Mouse (Mus musculus): ENCODE results near the gene Hoxa7. TPM values are rescaled to one million over a fixed set of nuclear protein-coding genes. Genes with fewer than 3 reads are reported as not detected.
A peak's percentile ranks its signal among the peaks of the same experiment; 100 is the strongest.

Gene Hoxa7
- 90.8 and 110 TPM in 2 replicates for polyA plus RNA-seq (2014; fragmentation: Nextera tagmentation; extraction: Ambion mirVana)

GRCm38 (mm10) chr6:52221337-52221992, at the start of gene Hoxa7:
Gene Hoxa7 (minus strand): TSS chr6:52221854.
- Histone ChIP-seq H3K9ac (replicated peaks; ENCODE audit: low read depth, low read length) (peak within 1 kb of the TSS; percentile 98), H3K4me2 (ENCODE audit: low read depth, low read length) (peak within 1 kb of the TSS; percentile 99), H3K36me3 (ENCODE audit: control insufficient read depth, insufficient read depth, low read length) (no peaks in the 10 kb centered on the region), H3K9me3 (ENCODE audit: control insufficient read depth, low read length) (no peaks in the 10 kb centered on the region), H3K27ac (ENCODE audit: low read depth, low read length) (peak within 1 kb of the TSS; percentile 99), H3K27me3 (ENCODE audit: control insufficient read depth, insufficient read depth, low read length) (no peaks in the 10 kb centered on the region), H3K4me1 (ENCODE audit: control insufficient read depth, insufficient read depth, low read length) (peaks cover 23% of the 10 kb centered on the region), H3K4me3 (ENCODE audit: low read depth, low read length) (peak within 1 kb of the TSS; percentile 88)
- peak; percentile 20; the same call in 1 of the 2 replicates for ATAC-seq (ENCODE audit: low read depth)
- WGBS, result under 1% methylated on average over 46 of the region's 46 CpGs

GRCm38 (mm10) chr6:52270494-52271480, 49.1 kb upstream of the Hoxa7 start:
- H3K4me1 ChIP-seq (ENCODE audit: control insufficient read depth, insufficient read depth, low read length), result no peaks in the 10 kb centered on the region
- 3% methylated on average over 23 of the region's 23 CpGs for WGBS
- H3K27ac ChIP-seq (ENCODE audit: low read depth, low read length), result no peak overlapping the region
- H3K9me3 ChIP-seq (ENCODE audit: control insufficient read depth, low read length), result no peaks in the 10 kb centered on the region
- peaks cover 78% of the 10 kb centered on the region for H3K27me3 ChIP-seq (ENCODE audit: control insufficient read depth, insufficient read depth, low read length)
- peak; percentile 66 for ATAC-seq (ENCODE audit: low read depth)
- H3K4me2 ChIP-seq (ENCODE audit: low read depth, low read length), result no peak overlapping the region
- H3K36me3 ChIP-seq (ENCODE audit: control insufficient read depth, insufficient read depth, low read length), result no peaks in the 10 kb centered on the region
- no peak overlapping the region for H3K4me3 ChIP-seq (ENCODE audit: low read depth, low read length)
- H3K9ac ChIP-seq (replicated peaks; ENCODE audit: low read depth, low read length), result no peak overlapping the region

DNA sequence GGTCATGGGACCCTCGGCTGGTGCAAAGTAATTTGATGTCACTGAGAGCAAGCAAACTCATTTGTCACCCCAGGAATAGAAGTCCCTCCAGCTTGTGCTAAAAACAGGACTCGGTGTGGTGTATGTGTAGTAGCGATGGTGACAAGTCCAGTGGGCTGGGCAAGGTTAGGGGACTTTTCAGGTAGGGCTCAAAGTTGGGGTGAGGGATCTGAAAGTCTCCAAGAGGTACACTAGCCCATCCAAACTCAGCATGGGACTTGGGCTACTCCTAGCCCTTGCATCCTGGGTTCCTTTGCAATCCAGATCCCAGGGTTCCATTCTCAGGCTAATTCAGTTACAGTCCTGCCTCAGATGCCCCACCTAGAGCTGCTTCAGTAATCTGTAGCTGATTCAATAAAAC, 47.1 kb upstream of the Hoxa7 start:
- 2% methylated on average over 3 of the region's 3 CpGs for WGBS
- Histone ChIP-seq H3K36me3 (ENCODE audit: control insufficient read depth, insufficient read depth, low read length) (no peaks in the 10 kb centered on the region), H3K4me2 (ENCODE audit: low read depth, low read length) (no peak overlapping the region), H3K27me3 (ENCODE audit: control insufficient read depth, insufficient read depth, low read length) (peaks cover 77% of the 10 kb centered on the region), H3K27ac (ENCODE audit: low read depth, low read length) (no peak overlapping the region), H3K4me1 (ENCODE audit: control insufficient read depth, insufficient read depth, low read length) (no peaks in the 10 kb centered on the region), H3K4me3 (ENCODE audit: low read depth, low read length) (no peak overlapping the region), H3K9me3 (ENCODE audit: control insufficient read depth, low read length) (no peaks in the 10 kb centered on the region), H3K9ac (replicated peaks; ENCODE audit: low read depth, low read length) (no peak overlapping the region)
- ATAC-seq (ENCODE audit: low read depth), result no peak

DNA sequence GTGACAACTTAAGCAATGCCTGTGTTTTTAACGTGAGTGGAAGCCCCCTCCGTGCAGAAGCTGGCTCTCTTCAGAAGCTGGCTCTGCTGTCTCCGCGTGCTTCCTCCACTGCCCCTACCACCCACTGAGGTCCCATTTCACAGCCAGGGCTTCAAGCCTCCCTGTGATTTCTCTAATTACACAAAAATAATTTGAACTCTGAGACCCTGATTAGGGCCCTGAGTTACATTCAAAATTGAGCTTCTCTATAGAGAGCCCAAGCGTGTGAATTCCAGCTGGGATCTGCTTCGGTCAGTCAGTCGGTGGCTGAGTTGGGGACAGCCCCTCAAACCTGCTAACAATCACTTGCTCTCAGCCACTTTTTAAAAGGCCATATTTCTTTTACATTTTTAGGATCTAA, 46.7 kb upstream of the Hoxa7 start:
- Histone ChIP-seq H3K9ac (replicated peaks; ENCODE audit: low read depth, low read length) (no peak overlapping the region), H3K4me1 (ENCODE audit: control insufficient read depth, insufficient read depth, low read length) (no peaks in the 10 kb centered on the region), H3K27ac (ENCODE audit: low read depth, low read length) (no peak overlapping the region), H3K9me3 (ENCODE audit: control insufficient read depth, low read length) (no peaks in the 10 kb centered on the region), H3K36me3 (ENCODE audit: control insufficient read depth, insufficient read depth, low read length) (no peaks in the 10 kb centered on the region), H3K4me3 (ENCODE audit: low read depth, low read length) (no peak overlapping the region), H3K27me3 (ENCODE audit: control insufficient read depth, insufficient read depth, low read length) (peaks cover 78% of the 10 kb centered on the region), H3K4me2 (ENCODE audit: low read depth, low read length) (no peak overlapping the region)
- WGBS, result 2% methylated on average over 7 of the region's 7 CpGs
- no peak for ATAC-seq (ENCODE audit: low read depth)

DNA sequence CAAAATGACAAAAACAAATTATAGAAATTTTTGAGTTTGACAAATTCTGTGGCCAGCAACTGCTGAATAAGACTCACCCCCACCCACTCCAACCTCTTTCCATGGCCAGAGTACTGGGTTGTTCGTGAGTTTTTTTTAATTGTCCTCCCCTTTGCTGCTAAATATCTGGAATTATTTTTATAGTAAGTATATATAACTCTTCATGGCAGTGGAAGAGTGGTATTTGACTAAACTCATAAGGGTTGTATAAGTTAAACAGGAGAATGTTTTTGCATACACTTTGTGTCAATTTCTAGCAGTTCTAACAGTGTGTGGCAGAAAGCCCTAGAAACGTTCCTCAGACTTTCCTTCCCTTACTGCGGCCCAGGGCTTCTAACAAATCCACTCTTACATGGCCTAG, 46.0 kb upstream of the Hoxa7 start:
- 7% methylated on average over 3 of the region's 3 CpGs for WGBS
- H3K4me3 ChIP-seq (ENCODE audit: low read depth, low read length), result no peak overlapping the region
- no peaks in the 10 kb centered on the region for H3K4me1 ChIP-seq (ENCODE audit: control insufficient read depth, insufficient read depth, low read length)
- H3K36me3 ChIP-seq (ENCODE audit: control insufficient read depth, insufficient read depth, low read length), result no peaks in the 10 kb centered on the region
- ATAC-seq (ENCODE audit: low read depth), result no peak
- no peak overlapping the region for H3K4me2 ChIP-seq (ENCODE audit: low read depth, low read length)
- H3K27ac ChIP-seq (ENCODE audit: low read depth, low read length), result no peak overlapping the region
- H3K9ac ChIP-seq (replicated peaks; ENCODE audit: low read depth, low read length), result no peak overlapping the region
- peaks cover 80% of the 10 kb centered on the region for H3K27me3 ChIP-seq (ENCODE audit: control insufficient read depth, insufficient read depth, low read length)
- no peaks in the 10 kb centered on the region for H3K9me3 ChIP-seq (ENCODE audit: control insufficient read depth, low read length)

GRCm38 (mm10) chr6:52267221-52267620, 45.6 kb upstream of the Hoxa7 start:
- WGBS, result 16% methylated on average over 5 of the region's 5 CpGs
- Histone ChIP-seq H3K27ac (ENCODE audit: low read depth, low read length) (no peak overlapping the region), H3K36me3 (ENCODE audit: control insufficient read depth, insufficient read depth, low read length) (no peaks in the 10 kb centered on the region), H3K9ac (replicated peaks; ENCODE audit: low read depth, low read length) (no peak overlapping the region), H3K9me3 (ENCODE audit: control insufficient read depth, low read length) (no peaks in the 10 kb centered on the region), H3K4me3 (ENCODE audit: low read depth, low read length) (no peak overlapping the region), H3K27me3 (ENCODE audit: control insufficient read depth, insufficient read depth, low read length) (peaks cover 75% of the 10 kb centered on the region), H3K4me2 (ENCODE audit: low read depth, low read length) (no peak overlapping the region), H3K4me1 (ENCODE audit: control insufficient read depth, insufficient read depth, low read length) (no peaks in the 10 kb centered on the region)
- no peak for ATAC-seq (ENCODE audit: low read depth)

DNA sequence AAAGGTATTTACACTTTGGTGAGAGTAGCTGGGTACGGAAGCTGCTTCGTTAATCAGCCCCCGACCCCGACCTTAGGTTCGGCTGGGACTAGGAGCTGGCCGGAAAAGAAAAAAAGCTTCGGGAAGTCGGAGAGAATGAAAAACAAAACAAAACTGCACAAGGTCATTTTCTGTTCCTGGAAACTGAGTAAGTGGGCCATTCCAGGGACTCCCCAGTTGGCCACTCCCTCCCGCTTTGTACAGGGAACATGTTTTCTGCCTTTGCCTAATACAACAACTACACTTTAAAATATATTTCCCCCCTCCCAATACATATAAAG, 45.0 kb upstream of the Hoxa7 start:
- no peaks in the 10 kb centered on the region for H3K36me3 ChIP-seq (ENCODE audit: control insufficient read depth, insufficient read depth, low read length)
- no peak overlapping the region for H3K9ac ChIP-seq (replicated peaks; ENCODE audit: low read depth, low read length)
- H3K4me1 ChIP-seq (ENCODE audit: control insufficient read depth, insufficient read depth, low read length), result no peaks in the 10 kb centered on the region
- peaks cover 71% of the 10 kb centered on the region for H3K27me3 ChIP-seq (ENCODE audit: control insufficient read depth, insufficient read depth, low read length)
- no peaks in the 10 kb centered on the region for H3K9me3 ChIP-seq (ENCODE audit: control insufficient read depth, low read length)
- WGBS, result under 1% methylated on average over 9 of the region's 9 CpGs
- no peak overlapping the region for H3K4me2 ChIP-seq (ENCODE audit: low read depth, low read length)
- H3K27ac ChIP-seq (ENCODE audit: low read depth, low read length), result no peak overlapping the region
- no peak overlapping the region for H3K4me3 ChIP-seq (ENCODE audit: low read depth, low read length)
- no peak for ATAC-seq (ENCODE audit: low read depth)

DNA sequence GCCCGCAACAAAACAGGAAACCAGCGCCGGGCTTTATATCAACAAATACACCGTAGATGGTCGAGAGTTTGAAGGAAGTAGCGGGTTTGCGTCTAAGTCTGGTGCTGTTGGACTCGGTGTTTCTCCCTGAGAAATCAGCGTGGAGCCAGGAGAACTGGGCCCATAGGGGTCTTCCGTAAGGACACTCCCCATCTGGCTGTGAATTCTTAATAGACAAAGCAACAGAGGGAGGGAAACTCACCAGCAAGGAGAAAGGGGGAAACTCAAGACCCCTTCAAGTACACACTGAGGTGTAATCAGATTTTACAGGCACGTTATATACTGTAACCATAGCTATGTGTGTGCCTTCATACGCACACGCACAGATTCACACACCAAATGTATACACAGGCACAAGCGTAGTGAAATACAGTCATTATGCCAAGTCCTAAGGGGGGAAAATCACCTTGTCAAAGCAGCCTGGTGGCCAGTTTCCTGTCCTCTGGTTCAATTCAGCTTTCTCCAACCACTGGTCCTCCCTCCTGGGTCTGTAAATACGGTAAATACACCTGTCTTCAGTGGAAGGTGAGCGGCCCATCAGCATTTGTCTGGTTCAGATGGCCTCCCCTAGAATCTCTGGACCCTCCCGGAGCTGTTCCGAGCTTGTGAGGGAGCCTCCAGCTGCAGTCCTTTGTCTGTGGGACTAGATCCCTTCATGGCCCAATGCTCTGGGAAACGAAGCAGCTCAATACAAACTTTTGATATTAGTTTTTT, 44.4 kb upstream of the Hoxa7 start:
- no peak overlapping the region for H3K4me2 ChIP-seq (ENCODE audit: low read depth, low read length)
- H3K4me1 ChIP-seq (ENCODE audit: control insufficient read depth, insufficient read depth, low read length), result no peaks in the 10 kb centered on the region
- H3K9me3 ChIP-seq (ENCODE audit: control insufficient read depth, low read length), result no peaks in the 10 kb centered on the region
- H3K27me3 ChIP-seq (ENCODE audit: control insufficient read depth, insufficient read depth, low read length), result peaks cover 65% of the 10 kb centered on the region
- no peaks in the 10 kb centered on the region for H3K36me3 ChIP-seq (ENCODE audit: control insufficient read depth, insufficient read depth, low read length)
- no peak overlapping the region for H3K9ac ChIP-seq (replicated peaks; ENCODE audit: low read depth, low read length)
- H3K4me3 ChIP-seq (ENCODE audit: low read depth, low read length), result no peak overlapping the region
- no peak overlapping the region for H3K27ac ChIP-seq (ENCODE audit: low read depth, low read length)
- WGBS, result under 1% methylated on average over 19 of the region's 19 CpGs
- ATAC-seq (ENCODE audit: low read depth), result no peak
